Mouse (Mus musculus) adrenal gland, adult 2 months (tissue): ENCODE results near the gene D11Wsu47e. TPM values are rescaled to one million over a fixed set of nuclear protein-coding genes. Genes with fewer than 3 reads are reported as not detected.

Experiments
- DNase-seq: peaks from one replicate; pipeline ENCODE4 v3.0.0; 2021
- polyA plus RNA-seq: library from polyadenylated mRNA; depleted of rRNA; stranded (reverse); fragments of >200 nt; gene quantifications from 2 replicates; pipeline ENCODE4 v1.2.3, GENCODE M21; 2012
- total RNA-seq, 2 experiments: library from RNA; stranded (reverse); gene quantifications; 2 replicates each; pipeline ENCODE4 v1.2.3; 2021

D11Wsu47e gene
- total and polyA plus RNA-seq, 3 experiments: 4.0 to 17.8 (median 13.4) TPM

- DNase-seq: no peak
These were observed 21.9 kb downstream of the D11Wsu47e start for GRCm38 (mm10) chr11:113705966-113706652.

- no peak for DNase-seq
These were observed 24.5 kb downstream of the D11Wsu47e start for GRCm38 (mm10) chr11:113708629-113709213.

- DNase-seq: no peak
These were observed 25.1 kb downstream of the D11Wsu47e start for GRCm38 (mm10) chr11:113709272-113709671.

GRCm38 (mm10) chr11:113709731-113710256, 25.6 kb downstream of the D11Wsu47e start, which contains the start of gene Cpsf4l:
Gene Cpsf4l (minus strand): TSS chr11:113710017.
- no peak for DNase-seq

GRCm38 (mm10) chr11:113710257-113710777, 26.1 kb downstream of the D11Wsu47e start:
- DNase-seq: peak; percentile 39

GRCm38 (mm10) chr11:113711061-113711460, 26.8 kb downstream of the D11Wsu47e start:
- no peak for DNase-seq

- peak; percentile 74 for DNase-seq
These were observed 31.0 kb downstream of the D11Wsu47e start for GRCm38 (mm10) chr11:113715078-113715674.

GRCm38 (mm10) chr11:113716132-113716531, 31.9 kb downstream of the D11Wsu47e start:
- DNase-seq: no peak

- no peak for DNase-seq
These were observed 33.7 kb downstream of the D11Wsu47e start for GRCm38 (mm10) chr11:113717767-113718424.

- DNase-seq: no peak
These were observed 38.3 kb downstream of the D11Wsu47e start for GRCm38 (mm10) chr11:113722405-113723090.

- DNase-seq: peak; percentile 40
These were observed 41.2 kb downstream of the D11Wsu47e start for GRCm38 (mm10) chr11:113725235-113726048.

GRCm38 (mm10) chr11:113726994-113727888, 43.0 kb downstream of the D11Wsu47e start:
- no peak for DNase-seq

GRCm38 (mm10) chr11:113727992-113728391, 43.8 kb downstream of the D11Wsu47e start:
- DNase-seq: no peak

- no peak for DNase-seq
These were observed 45.0 kb downstream of the D11Wsu47e start for GRCm38 (mm10) chr11:113729239-113729638.

- DNase-seq: peak; percentile 87
These were observed 45.7 kb downstream of the D11Wsu47e start for GRCm38 (mm10) chr11:113729917-113730316.

GRCm38 (mm10) chr11:113730879-113731278, 46.7 kb downstream of the D11Wsu47e start:
- peak; percentile 54 for DNase-seq

GRCm38 (mm10) chr11:113731945-113732612, 47.9 kb downstream of the D11Wsu47e start:
- peak; percentile 38 for DNase-seq

- peak; percentile 90 for DNase-seq
These were observed 49.6 kb downstream of the D11Wsu47e start for GRCm38 (mm10) chr11:113733631-113734364.
